Mouse (Mus musculus): ENCODE data around the gene Magi1.

GRCm38 (mm10) chr6:93862263-93862662 lies 421.5 kb downstream of the Magi1 start:
- TF ChIP-seq CTCF (IDR thresholded peaks at IDR 0.05) = no peak
- TF ChIP-seq POLR2A (IDR thresholded peaks at IDR 0.05; ENCODE audit: insufficient read depth, low read depth, low read length) = no peak
